Mouse (Mus musculus) 3T3-L1 (cell line): ENCODE results near the gene Cflar.
"Not testable (repeated sequence)": the region's sequence is repeated elsewhere in the genome, so short reads cannot be mapped to it uniquely, and the experiment has no call there.

ENCODE experiments used
- DNase-seq: peaks from one replicate; pipeline ENCODE4 v3.0.0-alpha.2; 2015; ENCODE audit warnings: low read depth, low spot score

The Cflar gene

GRCm38 (mm10) chr1:58727747-58728589 is 16.7 kb downstream of the Cflar start:
- DNase-seq: no peak

GRCm38 (mm10) chr1:58728590-58728868 is 17.2 kb downstream of the Cflar start:
- DNase-seq: no peak

- DNase-seq: no peak
Measured at GRCm38 (mm10) chr1:58733636-58734035, 22.3 kb downstream of the Cflar start.

GRCm38 (mm10) chr1:58734043-58734920 is 23.0 kb downstream of the Cflar start:
- no peak for DNase-seq

GRCm38 (mm10) chr1:58735962-58736361 is 24.7 kb downstream of the Cflar start:
- DNase-seq: no peak

GRCm38 (mm10) chr1:58736968-58737367 is 25.7 kb downstream of the Cflar start:
- DNase-seq: no peak

- no peak for DNase-seq
Measured at GRCm38 (mm10) chr1:58739529-58739928, 28.2 kb downstream of the Cflar start.

GRCm38 (mm10) chr1:58742571-58743021 is 31.3 kb downstream of the Cflar start:
- DNase-seq: peak; percentile 96

GRCm38 (mm10) chr1:58743252-58743651 is 31.9 kb downstream of the Cflar start:
- no peak for DNase-seq

GRCm38 (mm10) chr1:58744645-58745044 is 33.3 kb downstream of the Cflar start:
- DNase-seq: peak; percentile 67

GRCm38 (mm10) chr1:58746880-58747279 is 35.6 kb downstream of the Cflar start:
- peak; percentile 76 for DNase-seq

- DNase-seq: no peak
Measured at GRCm38 (mm10) chr1:58759451-58759850, 48.1 kb downstream of the Cflar start.

- no peak for DNase-seq
Measured at GRCm38 (mm10) chr1:58760581-58760980, 49.3 kb downstream of the Cflar start.

GRCm38 (mm10) chr1:58761391-58762275 is 50.3 kb downstream of the Cflar start:
- DNase-seq: peak; percentile 83

- no peak for DNase-seq
Measured at GRCm38 (mm10) chr1:58762576-58762975, 51.3 kb downstream of the Cflar start.

GRCm38 (mm10) chr1:58766446-58766845 is 55.1 kb downstream of the Cflar start:
- not testable (repeated sequence) for DNase-seq

GRCm38 (mm10) chr1:58769136-58769535 is 57.8 kb downstream of the Cflar start:
- no peak for DNase-seq

GRCm38 (mm10) chr1:58769701-58770100 is 58.4 kb downstream of the Cflar start:
- DNase-seq: no peak

- DNase-seq: peak; percentile 82
Measured at GRCm38 (mm10) chr1:58770111-58770720, 58.9 kb downstream of the Cflar start.

- DNase-seq: no peak
Measured at GRCm38 (mm10) chr1:58772084-58772483, 60.8 kb downstream of the Cflar start.

GRCm38 (mm10) chr1:58773280-58773679 is 62.0 kb downstream of the Cflar start:
- DNase-seq: no peak
